In genomic region chr7:68795578-68795977, GRCm38 (mm10) we compare ENCODE assay signal across 20 mouse cellular contexts. TPM values are rescaled to one million over a fixed set of nuclear protein-coding genes. Genes with fewer than 3 reads are reported as not detected.
DNase-seq lines count a peak whose midpoint lies in the region; ATAC-seq lines count a peak whose summit lies in the region.
"Had no signal": no experiment of that assay in that cellular context is flagged by ENCODE, and none has a peak within 500 bp of the region (broad histone marks: within the 10 kb centered on the region; RNA-seq: fewer than 3 reads in every experiment).

No protein-coding gene starts in this region.

- DNase-seq in heart, adult 8-10 months (ENCODE audit: low spot score): peak; percentile 3
- DNase-seq in heart, postnatal 36 days: no peak
- no peak for DNase-seq in right cerebral cortex, postnatal 10 days (ENCODE audit: low spot score in 2 of 2)
- no peak for DNase-seq in ovary, postnatal 36 days (ENCODE audit: low spot score)
- DNase-seq: adrenal gland, adult 2 months; adrenal gland, postnatal 25 days; B cell, adult 2 months; cerebellum, adult 11-12 months; cerebellum, adult 8-10 months; cerebellum, postnatal 10 days; cerebellum, postnatal 36 days; gastrocnemius, postnatal 10 days; gastrocnemius, postnatal 36 days; heart, adult 11 months had no signal

- ATAC-seq in common myeloid progenitor, adult 5-6 weeks (replicated peaks; ENCODE audit: low read depth, poor library complexity, severe bottlenecking): peak; percentile 90
- ATAC-seq in hematopoietic stem cell, adult 5-6 weeks (replicated peaks in 1 of 2; ENCODE audit: insufficient read depth in 1 of 2, low FRiP score in 2 of 2, low TSS enrichment in 1 of 2, low read depth in 1 of 2, poor library complexity in 2 of 2, severe bottlenecking in 2 of 2): peak; percentile 75 to 84
- ATAC-seq: forebrain, embryonic 13.5 days; forebrain, embryonic 16.5 days; intestine, postnatal 0 days had no signal

- intact Hi-C loops in heart, postnatal 36 days (cut with DNase I): no loop called here

RNA-seq across cellular contexts. Expression of gene Arrdc4, which starts 46.5 kb away (rescaled TPM):
- total RNA-seq in heart, adult 8-10 months (2022): 1 to 10 TPM; 5.3 to 9.3 (median 7.2) TPM
- 10 to 100 TPM in 1 of 2 experiments, 1 to 10 TPM in 1; 9.7 to 11.1 TPM for total RNA-seq in heart, postnatal 36 days (2021)
- 4.4 and 5.2 TPM in 2 replicates for total RNA-seq in common myeloid progenitor, adult 5-6 weeks (2017)
- total RNA-seq in hematopoietic stem cell, adult 5-6 weeks (2017): 14.4 and 22.3 TPM in 2 replicates
- total RNA-seq: CH12.LX had no signal
